In genomic region chr6:62160320-62160719, GRCm38 (mm10) we compare ENCODE assay signal across 27 mouse cellular contexts.
DNase-seq lines count a peak whose midpoint lies in the region; ATAC-seq and TF ChIP-seq lines count a peak whose summit lies in the region.
"Had no signal": no experiment of that assay in that cellular context is flagged by ENCODE, and none has a peak within 500 bp of the region (broad histone marks: within the 10 kb centered on the region; RNA-seq: fewer than 3 reads in every experiment).

No protein-coding gene starts in this region.

- no peak overlapping the region for H3K4me2 ChIP-seq in hindbrain, postnatal 0 days (ENCODE audit: low read depth, low read length)
- no peak overlapping the region for H3K4me2 ChIP-seq in hindbrain, embryonic 14.5 days (replicated peaks)
- H3K4me2 ChIP-seq: embryonic facial prominence, embryonic 15.5 days; liver, embryonic 15.5 days; lung, embryonic 15.5 days; neural tube, embryonic 12.5 days; stomach, embryonic 15.5 days had no signal

- no peak overlapping the region for H3K27ac ChIP-seq in hindbrain, postnatal 0 days
- H3K27ac ChIP-seq in hindbrain, embryonic 14.5 days, result no peak overlapping the region
- H3K27ac ChIP-seq: embryonic facial prominence, embryonic 15.5 days; gastrocnemius, adult 2 months; heart, embryonic 10.5 days; liver, embryonic 15.5 days; lung, embryonic 15.5 days; neural tube, embryonic 12.5 days; stomach, embryonic 15.5 days had no signal

- no peak for TF ChIP-seq CTCF in hindbrain, postnatal 0 days (IDR thresholded peaks at IDR 0.05; ENCODE audit: low read depth)

- no peaks in the 10 kb centered on the region for H3K36me3 ChIP-seq in hindbrain, postnatal 0 days (ENCODE audit: insufficient read depth, low read length)
- H3K36me3 ChIP-seq in hindbrain, embryonic 14.5 days (replicated peaks; ENCODE audit: control insufficient read depth, insufficient read depth), result no peaks in the 10 kb centered on the region
- H3K36me3 ChIP-seq: embryonic facial prominence, embryonic 15.5 days; G1E; heart, embryonic 10.5 days; liver, embryonic 15.5 days; lung, embryonic 15.5 days; neural tube, embryonic 12.5 days; stomach, embryonic 15.5 days had no signal

- no peak for ATAC-seq in hindbrain, postnatal 0 days
- no peak for ATAC-seq in hindbrain, embryonic 14.5 days (ENCODE audit: low FRiP score)
- ATAC-seq: forebrain, embryonic 14.5 days had no signal

- H3K9me3 ChIP-seq in hindbrain, postnatal 0 days (ENCODE audit: low read length), result no peaks in the 10 kb centered on the region
- no peaks in the 10 kb centered on the region for H3K9me3 ChIP-seq in hindbrain, embryonic 14.5 days (ENCODE audit: control insufficient read depth, low read length)
- H3K9me3 ChIP-seq: embryonic facial prominence, embryonic 15.5 days; G1E; heart, embryonic 10.5 days; liver, embryonic 15.5 days; lung, embryonic 15.5 days; megakaryocyte, embryonic 14.5 days; neural tube, embryonic 12.5 days; stomach, embryonic 15.5 days had no signal

- H3K9ac ChIP-seq in hindbrain, postnatal 0 days (replicated peaks; ENCODE audit: low read length), result no peak overlapping the region
- H3K9ac ChIP-seq in hindbrain, embryonic 14.5 days, result no peak overlapping the region
- H3K9ac ChIP-seq: embryonic facial prominence, embryonic 15.5 days; liver, embryonic 15.5 days; lung, embryonic 15.5 days; neural tube, embryonic 12.5 days; stomach, embryonic 15.5 days had no signal

- H3K27me3 ChIP-seq in hindbrain, postnatal 0 days (ENCODE audit: insufficient read depth, low read length), result no peaks in the 10 kb centered on the region
- no peaks in the 10 kb centered on the region for H3K27me3 ChIP-seq in hindbrain, embryonic 14.5 days (ENCODE audit: control insufficient read depth, insufficient read depth, low read length)
- H3K27me3 ChIP-seq: embryonic facial prominence, embryonic 15.5 days; liver, embryonic 15.5 days; lung, embryonic 15.5 days; megakaryocyte, embryonic 14.5 days; neural tube, embryonic 12.5 days; stomach, embryonic 15.5 days had no signal

- peak; percentile 11 for DNase-seq in hindbrain, postnatal 0 days (ENCODE audit: low spot score)
- DNase-seq in hindbrain, embryonic 14.5 days (ENCODE audit: low spot score), result no peak
- DNase-seq in retina, embryonic 14.5 days (ENCODE audit: low spot score), result peak; percentile 41
- no peak for DNase-seq in retina, postnatal 1 day
- peak; percentile 61 for DNase-seq in cerebellum, adult 9-10 months
- DNase-seq in mesoderm, embryonic 11.5 days (ENCODE audit: low read depth, low spot score), result peak; percentile 2
- DNase-seq in thymus, adult 18-20 months, result no peak
- no peak for DNase-seq in kidney, postnatal 36 days
- DNase-seq: adrenal gland, adult 2 months; gastrocnemius, adult 2 months; kidney, adult 11 months; layer of hippocampus, adult 9-11 months; liver; lung, postnatal 36 days; right cerebral cortex, adult 18-20 months; right cerebral cortex, postnatal 4 days; thymus, adult 2 months; thymus, postnatal 4 days had no signal

- no peaks in the 10 kb centered on the region for H3K4me1 ChIP-seq in hindbrain, postnatal 0 days (ENCODE audit: insufficient read depth, low read length)
- no peaks in the 10 kb centered on the region for H3K4me1 ChIP-seq in hindbrain, embryonic 14.5 days (replicated peaks; ENCODE audit: control insufficient read depth, insufficient read depth, low read length)
- H3K4me1 ChIP-seq: embryonic facial prominence, embryonic 15.5 days; heart, embryonic 10.5 days; liver, embryonic 15.5 days; lung, embryonic 15.5 days; megakaryocyte, embryonic 14.5 days; neural tube, embryonic 12.5 days; stomach, embryonic 15.5 days had no signal

- no peak overlapping the region for H3K4me3 ChIP-seq in hindbrain, postnatal 0 days (ENCODE audit: low read length)
- no peak overlapping the region for H3K4me3 ChIP-seq in hindbrain, embryonic 14.5 days (replicated peaks; ENCODE audit: low read length)
- H3K4me3 ChIP-seq: embryonic facial prominence, embryonic 15.5 days; gastrocnemius, adult 2 months; heart, embryonic 10.5 days; liver, embryonic 15.5 days; lung, embryonic 15.5 days; megakaryocyte, embryonic 14.5 days; neural tube, embryonic 12.5 days; stomach, embryonic 15.5 days had no signal

Comparison
In these comparisons a context has a peak if more than half of its experiments do, and no peak if none do; other contexts are left out.
1. DNase-seq: peak in hindbrain, postnatal 0 days (single experiment), retina, embryonic 14.5 days (single experiment), cerebellum, adult 9-10 months (single experiment) and mesoderm, embryonic 11.5 days (single experiment); none in hindbrain, embryonic 14.5 days (single experiment), retina, postnatal 1 day (single experiment), thymus, adult 18-20 months (0 of 2) and kidney, postnatal 36 days (0 of 2).